Mouse (Mus musculus): ENCODE data around the gene 3110082I17Rik. TPM values are rescaled to one million over a fixed set of nuclear protein-coding genes. Genes with fewer than 3 reads are reported as not detected.
A peak's percentile ranks its signal among the peaks of the same experiment; 100 is the strongest.

Gene 3110082I17Rik
- total RNA-seq, 2 experiments from 2014 or later, result 16.3 to 17.9 TPM

GRCm38 (mm10) chr5:139355235-139355772, 105.0 kb downstream of the 3110082I17Rik start:
- DNase-seq (ENCODE audit: extremely low spot score in 1 of 2, low spot score in 2 of 2), result peak; percentile 74 to 85
- intact Hi-C loops (cut with DNase I), result loop anchor here (1.0 to 10.0 kb wide), 3 partner anchors 73 to 511 kb away; no protein-coding TSS in a partner anchor
- TF ChIP-seq CTCF (IDR thresholded peaks at IDR 0.05), result peak; percentile 93
- Histone ChIP-seq H3K4me3 (no peak overlapping the region), H3K27ac (no peak overlapping the region)

- DNase-seq (ENCODE audit: extremely low spot score in 1 of 2, low spot score in 2 of 2), result no peak
- intact Hi-C loops (cut with DNase I), result loop anchor here (10.0 kb wide), 1 partner anchor 509 kb away; no protein-coding TSS in a partner anchor
- Histone ChIP-seq H3K4me3 (no peak overlapping the region), H3K27ac (no peak overlapping the region)
- TF ChIP-seq CTCF (IDR thresholded peaks at IDR 0.05), result no peak
Observed at GRCm38 (mm10) chr5:139353946-139354345, 106.4 kb downstream of the 3110082I17Rik start.

GRCm38 (mm10) chr5:139353496-139353895, 106.8 kb downstream of the 3110082I17Rik start:
- no peak for DNase-seq (ENCODE audit: extremely low spot score in 1 of 2, low spot score in 2 of 2)

GRCm38 (mm10) chr5:139352317-139352716, 108.0 kb downstream of the 3110082I17Rik start, which contains the start of gene Cyp2w1:
Gene Cyp2w1 (plus strand): TSS chr5:139352617.
- intact Hi-C loops (cut with DNase I), result loop anchor here (10.0 kb wide), 1 partner anchor 508 kb away; no protein-coding TSS in a partner anchor
- no peak within 1 kb of the TSS for H3K4me3 ChIP-seq
- H3K27ac ChIP-seq, result no peak within 1 kb of the TSS
- DNase-seq (ENCODE audit: extremely low spot score in 1 of 2, low spot score in 2 of 2), result no peak
- TF ChIP-seq CTCF (IDR thresholded peaks at IDR 0.05), result no peak

More at GRCm38 (mm10) chr5:139353496-139353895, 106.8 kb downstream of the 3110082I17Rik start:
- no peak overlapping the region for H3K27ac ChIP-seq
- H3K4me3 ChIP-seq, result no peak overlapping the region
- TF ChIP-seq CTCF (IDR thresholded peaks at IDR 0.05), result peak; percentile 48
- intact Hi-C loops (cut with DNase I), result loop anchor here (10.0 kb wide), 1 partner anchor 509 kb away; no protein-coding TSS in a partner anchor

GRCm38 (mm10) chr5:139351628-139352027, 108.7 kb downstream of the 3110082I17Rik start:
- intact Hi-C loops (cut with DNase I), result loop anchor here (10.0 kb wide), 1 partner anchor 507 kb away; no protein-coding TSS in a partner anchor
- no peak for TF ChIP-seq CTCF (IDR thresholded peaks at IDR 0.05)
- no peak for DNase-seq (ENCODE audit: extremely low spot score in 1 of 2, low spot score in 2 of 2)
- Histone ChIP-seq H3K4me3 (no peak overlapping the region), H3K27ac (no peak overlapping the region)

- TF ChIP-seq CTCF (IDR thresholded peaks at IDR 0.05), result no peak
- intact Hi-C loops (cut with DNase I), result loop anchor here (10.0 kb wide), 1 partner anchor 506 kb away; no protein-coding TSS in a partner anchor
- Histone ChIP-seq H3K4me3 (no peak within 1 kb of the TSS), H3K27ac (no peak within 1 kb of the TSS)
- no peak for DNase-seq (ENCODE audit: extremely low spot score in 1 of 2, low spot score in 2 of 2)
Observed at GRCm38 (mm10) chr5:139351134-139351533, 109.2 kb downstream of the 3110082I17Rik start, which contains the start of gene Cox19. Gene Cox19 (minus strand): TSS chr5:139351418.

- Histone ChIP-seq H3K4me3 (no peak overlapping the region), H3K27ac (no peak overlapping the region)
- intact Hi-C loops (cut with DNase I), result loop anchor here (10.0 kb wide), 1 partner anchor 505 kb away; no protein-coding TSS in a partner anchor
- no peak for DNase-seq (ENCODE audit: extremely low spot score in 1 of 2, low spot score in 2 of 2)
- TF ChIP-seq CTCF (IDR thresholded peaks at IDR 0.05), result no peak
Observed at GRCm38 (mm10) chr5:139349713-139350112, 110.6 kb downstream of the 3110082I17Rik start.

- Histone ChIP-seq H3K27ac (no peak overlapping the region), H3K4me3 (no peak overlapping the region)
- TF ChIP-seq CTCF (IDR thresholded peaks at IDR 0.05), result no peak
- intact Hi-C loops (cut with DNase I), result no loop called here
- no peak for DNase-seq (ENCODE audit: extremely low spot score in 1 of 2, low spot score in 2 of 2)
Observed at GRCm38 (mm10) chr5:139347225-139347624, 113.1 kb downstream of the 3110082I17Rik start.

- Histone ChIP-seq H3K4me3 (peak overlapping the region; percentile 77), H3K27ac (peak overlapping the region; percentile 51)
- intact Hi-C loops (cut with DNase I), result no loop called here
- DNase-seq (ENCODE audit: extremely low spot score in 1 of 2, low spot score in 2 of 2), result no peak
- TF ChIP-seq CTCF (IDR thresholded peaks at IDR 0.05), result no peak; the same call in 1 of the 2 replicates
Observed at GRCm38 (mm10) chr5:139345364-139345714, 115.0 kb downstream of the 3110082I17Rik start.

- Histone ChIP-seq H3K4me3 (peak overlapping the region; percentile 77), H3K27ac (peak overlapping the region; percentile 58)
- peak; percentile 91 for DNase-seq (ENCODE audit: extremely low spot score in 1 of 2, low spot score in 2 of 2)
- no peak for TF ChIP-seq CTCF (IDR thresholded peaks at IDR 0.05)
- intact Hi-C loops (cut with DNase I), result no loop called here
Observed at GRCm38 (mm10) chr5:139344687-139345363, 115.5 kb downstream of the 3110082I17Rik start.

- peak; percentile 91 for TF ChIP-seq CTCF (IDR thresholded peaks at IDR 0.05)
- intact Hi-C loops (cut with DNase I), result no loop called here
- H3K27ac ChIP-seq, result peak overlapping the region; percentile 58; the same call in 1 of the 2 replicates
- H3K4me3 ChIP-seq, result peak overlapping the region; percentile 77
- peak; percentile 72 to 75 for DNase-seq (ENCODE audit: extremely low spot score in 1 of 2, low spot score in 2 of 2)
Observed at GRCm38 (mm10) chr5:139344021-139344686, 116.2 kb downstream of the 3110082I17Rik start.

GRCm38 (mm10) chr5:139338891-139339290, 121.4 kb downstream of the 3110082I17Rik start:
- DNase-seq (ENCODE audit: extremely low spot score in 1 of 2, low spot score in 2 of 2), result no peak
- H3K27ac ChIP-seq, result no peak overlapping the region
- TF ChIP-seq CTCF (IDR thresholded peaks at IDR 0.05), result no peak
- intact Hi-C loops (cut with DNase I), result no loop called here
- no peak overlapping the region for H3K4me3 ChIP-seq

Data from left cerebral cortex, adult 2 months (tissue).